Mouse (Mus musculus) midbrain, embryonic 16.5 days (tissue): ENCODE results near the gene Eipr1. TPM values are rescaled to one million over a fixed set of nuclear protein-coding genes. Genes with fewer than 3 reads are reported as not detected.
A peak's percentile ranks its signal among the peaks of the same experiment; 100 is the strongest.

Source experiments
- ATAC-seq: fragments of 200-750 bp; cut with Nextera tagmentation; 2 replicates; pipeline ENCODE4 v1.8.0; 2017; ENCODE audit warnings: moderate TSS enrichment
- H3K27ac ChIP-seq: fragments of 300-500 bp; sonication (generic); 2 replicates; pipeline ENCODE4 v1.5.1; 2014; ENCODE audit warnings: mild to moderate bottlenecking, low read length, mixed read lengths
- H3K27me3 ChIP-seq: fragments of 300-500 bp; sonication (generic); 2 replicates; pipeline ENCODE4 v1.6.1; 2014; ENCODE audit warnings: low read depth, low read length, mixed read lengths; ENCODE audit not compliant: control insufficient read depth, insufficient read depth
- H3K36me3 ChIP-seq: fragments of 300-500 bp; sonication (generic); 2 replicates; pipeline ENCODE4 v1.6.1; 2014; ENCODE audit warnings: mild to moderate bottlenecking, low read length, moderate library complexity, mixed read lengths; ENCODE audit not compliant: control insufficient read depth, insufficient read depth
- H3K4me1 ChIP-seq: fragments of 300-500 bp; sonication (generic); 2 replicates; pipeline ENCODE4 v1.6.1; 2014; ENCODE audit warnings: mild to moderate bottlenecking, low read length, mixed read lengths; ENCODE audit not compliant: control insufficient read depth, insufficient read depth
- H3K4me2 ChIP-seq: fragments of 300-500 bp; sonication (generic); 2 replicates; pipeline ENCODE4 v1.6.1; 2014; ENCODE audit warnings: mild to moderate bottlenecking, low read length, mixed read lengths
- H3K4me3 ChIP-seq: fragments of 300-500 bp; sonication (generic); 2 replicates; pipeline ENCODE4 v1.5.1; 2014; ENCODE audit warnings: low read depth, mild to moderate bottlenecking, low read length, moderate library complexity, mixed read lengths
- H3K9ac ChIP-seq: fragments of 300-500 bp; sonication (generic); 2 replicates; pipeline ENCODE4 v1.6.1; 2014; ENCODE audit warnings: low read depth, low read length, mixed read lengths
- H3K9me3 ChIP-seq: fragments of 300-500 bp; sonication (generic); replicated peaks from 2 replicates; pipeline ENCODE4 v1.6.1; 2014; ENCODE audit warnings: mild to moderate bottlenecking, low read length, mixed read lengths; ENCODE audit not compliant: control insufficient read depth, poor library complexity, severe bottlenecking
- WGBS: fragments of 180-500 bp; shearing (Covaris S2); extraction: QIAGEN DNeasy Blood & Tissue Kit; methylation state at CpG from one replicate; pipeline ENCODE4 v1.1.7; 2014; 5-methylcytosine and 5-hydroxymethylcytosine counted together
- polyA plus RNA-seq: library from polyadenylated mRNA; unstranded; fragments of >200 nt; fragmentation: Nextera tagmentation; extraction: Ambion mirVana; gene quantifications from 2 replicates; pipeline ENCODE4 v1.2.1, GENCODE M21; 2015

Gene Eipr1
- polyA plus RNA-seq, 1 experiment from 2014 or later, result 70.7 TPM

DNA sequence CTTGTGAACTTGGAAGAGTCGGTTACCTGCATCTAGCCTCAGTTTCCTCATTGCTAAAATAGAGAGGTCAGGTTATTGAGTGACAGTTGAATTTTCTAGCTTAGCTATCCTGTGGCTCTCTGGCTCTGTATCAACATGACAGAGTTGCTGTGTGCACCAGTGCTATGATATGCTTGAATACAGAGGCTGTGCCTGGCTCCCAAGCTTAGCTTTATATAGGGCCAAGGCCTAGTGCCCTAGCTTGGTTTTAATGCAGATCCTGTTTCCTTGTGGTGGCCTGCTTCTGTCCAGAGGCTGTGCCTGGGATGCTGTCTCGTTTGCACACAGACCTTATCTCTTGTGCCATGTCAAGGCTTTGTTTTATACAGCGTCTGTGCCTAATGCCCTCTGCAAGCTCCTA is 66.3 kb downstream of the Eipr1 start:
- no peaks in the 10 kb centered on the region for H3K36me3 ChIP-seq
- 3% methylated on average over 3 of the region's 3 CpGs for WGBS
- 0 out of 2 replicates have a peak overlapping the region, but pooled peaks have one; percentile 36 for H3K9ac ChIP-seq
- no peak overlapping the region for H3K4me2 ChIP-seq
- H3K27me3 ChIP-seq, result no peaks in the 10 kb centered on the region
- peak overlapping the region; percentile 90 for H3K27ac ChIP-seq
- ATAC-seq, result peak; percentile 73
- no peak overlapping the region for H3K4me3 ChIP-seq
- no peaks in the 10 kb centered on the region for H3K9me3 ChIP-seq
- peaks cover 34% of the 10 kb centered on the region for H3K4me1 ChIP-seq

DNA sequence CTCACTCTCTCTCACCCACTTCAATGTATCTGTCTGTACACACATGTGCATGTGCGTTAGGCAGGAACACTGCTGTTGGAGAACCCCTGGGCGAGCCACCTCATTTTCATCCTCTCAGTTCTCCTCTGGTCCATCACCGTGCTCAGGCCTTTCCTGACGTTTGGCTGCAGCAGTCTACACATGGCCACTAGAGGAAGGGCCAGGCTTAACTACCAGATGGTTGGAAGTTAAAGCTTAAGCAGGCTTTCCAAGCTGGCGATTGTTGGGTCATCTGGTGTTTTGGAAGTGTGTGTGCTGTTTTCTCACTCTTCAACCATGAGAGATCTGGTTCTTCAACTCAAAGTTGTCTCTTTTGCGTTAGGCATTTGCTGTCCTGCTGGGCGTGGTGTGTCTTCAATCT is 71.9 kb downstream of the Eipr1 start:
- Histone ChIP-seq H3K36me3 (no peaks in the 10 kb centered on the region), H3K27ac (no peak overlapping the region), H3K4me2 (no peak overlapping the region), H3K4me1 (peaks cover 7% of the 10 kb centered on the region), H3K27me3 (no peaks in the 10 kb centered on the region), H3K9me3 (no peaks in the 10 kb centered on the region), H3K9ac (no peak overlapping the region), H3K4me3 (no peak overlapping the region)
- WGBS, result 95% methylated on average over 7 of the region's 7 CpGs
- ATAC-seq, result no peak

GRCm38 (mm10) chr12:28829502-28829901 is 77.9 kb downstream of the Eipr1 start:
- H3K27ac ChIP-seq, result no peak overlapping the region
- no peaks in the 10 kb centered on the region for H3K9me3 ChIP-seq
- no peak overlapping the region for H3K9ac ChIP-seq
- no peak overlapping the region for H3K4me3 ChIP-seq
- no peak overlapping the region for H3K4me2 ChIP-seq
- 95% methylated on average over 3 of the region's 3 CpGs for WGBS
- ATAC-seq, result no peak
- no peaks in the 10 kb centered on the region; the same call in none of the 2 replicates for H3K4me1 ChIP-seq
- no peaks in the 10 kb centered on the region for H3K36me3 ChIP-seq
- H3K27me3 ChIP-seq, result no peaks in the 10 kb centered on the region

DNA sequence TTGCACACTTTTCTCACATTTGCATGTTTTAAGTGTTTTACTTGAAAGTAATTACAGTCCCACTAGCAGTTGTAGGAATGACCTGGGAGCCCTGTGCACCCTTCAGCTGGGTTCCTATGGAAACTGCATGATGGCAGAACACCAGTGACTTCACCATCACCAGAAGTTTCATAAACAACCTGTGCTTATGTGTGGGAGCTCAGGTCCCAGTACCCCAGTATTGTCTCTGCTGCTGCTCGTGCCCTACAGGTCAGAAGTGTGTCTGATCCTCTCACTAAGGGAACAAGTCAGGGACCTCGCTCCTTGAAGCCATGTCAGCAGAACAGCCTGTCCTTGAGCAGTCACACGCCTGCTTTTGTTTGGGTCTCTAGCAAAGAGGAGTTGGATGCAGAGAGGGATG is 78.9 kb downstream of the Eipr1 start:
- WGBS, result 89% methylated on average over 3 of the region's 3 CpGs
- Histone ChIP-seq H3K27ac (no peak overlapping the region), H3K9me3 (no peaks in the 10 kb centered on the region), H3K9ac (no peak overlapping the region), H3K4me2 (no peak overlapping the region), H3K27me3 (no peaks in the 10 kb centered on the region), H3K4me1 (no peaks in the 10 kb centered on the region; the same call in none of the 2 replicates), H3K36me3 (no peaks in the 10 kb centered on the region), H3K4me3 (no peak overlapping the region)
- no peak for ATAC-seq

GRCm38 (mm10) chr12:28831066-28831733 is 79.6 kb downstream of the Eipr1 start:
- H3K36me3 ChIP-seq, result no peaks in the 10 kb centered on the region
- no peaks in the 10 kb centered on the region for H3K9me3 ChIP-seq
- no peaks in the 10 kb centered on the region; the same call in 1 of the 2 replicates for H3K4me1 ChIP-seq
- H3K4me2 ChIP-seq, result no peak overlapping the region
- WGBS, result 57% methylated on average over 7 of the region's 7 CpGs
- no peaks in the 10 kb centered on the region for H3K27me3 ChIP-seq
- no peak overlapping the region for H3K4me3 ChIP-seq
- H3K27ac ChIP-seq, result no peak overlapping the region
- 0 out of 2 replicates have a peak, but pooled peaks have one; percentile 57 for ATAC-seq
- H3K9ac ChIP-seq, result no peak overlapping the region

GRCm38 (mm10) chr12:28834266-28834665 is 82.7 kb downstream of the Eipr1 start:
- WGBS, result 78% methylated on average over 6 of the region's 6 CpGs
- H3K27ac ChIP-seq, result no peak overlapping the region
- H3K27me3 ChIP-seq, result no peaks in the 10 kb centered on the region
- H3K9ac ChIP-seq, result no peak overlapping the region
- no peak for ATAC-seq
- H3K36me3 ChIP-seq, result no peaks in the 10 kb centered on the region
- H3K4me3 ChIP-seq, result no peak overlapping the region
- no peaks in the 10 kb centered on the region; the same call in 1 of the 2 replicates for H3K4me1 ChIP-seq
- H3K4me2 ChIP-seq, result no peak overlapping the region
- H3K9me3 ChIP-seq, result no peaks in the 10 kb centered on the region

- no peaks in the 10 kb centered on the region; the same call in 1 of the 2 replicates for H3K4me1 ChIP-seq
- ATAC-seq, result no peak
Measured at GRCm38 (mm10) chr12:28835683-28836082, 84.1 kb downstream of the Eipr1 start.

GRCm38 (mm10) chr12:28838268-28838667 is 86.7 kb downstream of the Eipr1 start:
- no peaks in the 10 kb centered on the region for H3K36me3 ChIP-seq
- 73% methylated on average over 4 of the region's 4 CpGs for WGBS
- no peaks in the 10 kb centered on the region for H3K27me3 ChIP-seq
- no peaks in the 10 kb centered on the region; the same call in 1 of the 2 replicates for H3K9me3 ChIP-seq
- H3K27ac ChIP-seq, result no peak overlapping the region
- H3K4me1 ChIP-seq, result no peaks in the 10 kb centered on the region
- ATAC-seq, result no peak
- no peak overlapping the region for H3K4me2 ChIP-seq
- H3K9ac ChIP-seq, result no peak overlapping the region
- H3K4me3 ChIP-seq, result no peak overlapping the region

More at GRCm38 (mm10) chr12:28835683-28836082, 84.1 kb downstream of the Eipr1 start:
- H3K36me3 ChIP-seq, result no peaks in the 10 kb centered on the region
- H3K27me3 ChIP-seq, result no peaks in the 10 kb centered on the region
- no peak overlapping the region for H3K27ac ChIP-seq
- no peak overlapping the region for H3K4me2 ChIP-seq
- no peak overlapping the region for H3K9ac ChIP-seq
- H3K4me3 ChIP-seq, result no peak overlapping the region
- no peaks in the 10 kb centered on the region for H3K9me3 ChIP-seq
- whole genome bisulfite sequencing, result 95% methylated on average over 3 of the region's 3 CpGs

- no peaks in the 10 kb centered on the region for H3K4me1 ChIP-seq
- no peak for ATAC-seq
- no peaks in the 10 kb centered on the region; the same call in 1 of the 2 replicates for H3K9me3 ChIP-seq
- no peaks in the 10 kb centered on the region for H3K27me3 ChIP-seq
- H3K4me3 ChIP-seq, result no peak overlapping the region
- WGBS, result 85% methylated on average over 7 of the region's 7 CpGs
- H3K4me2 ChIP-seq, result no peak overlapping the region
- no peaks in the 10 kb centered on the region for H3K36me3 ChIP-seq
- no peak overlapping the region for H3K9ac ChIP-seq
- H3K27ac ChIP-seq, result no peak overlapping the region
Measured at GRCm38 (mm10) chr12:28838971-28839370, 87.4 kb downstream of the Eipr1 start.
